Mouse (Mus musculus) heart, embryonic 10.5 days (tissue): ENCODE results near the gene Tmprss9. TPM values are rescaled to one million over a fixed set of nuclear protein-coding genes. Genes with fewer than 3 reads are reported as not detected.

Experiments used
- DNase-seq: peaks from one replicate; pipeline ENCODE4 v3.0.0-alpha.2; 2017; ENCODE audit warnings: low spot score
- H3K27ac ChIP-seq: fragments of 300-500 bp; sonication (generic); 2 replicates; pipeline ENCODE4 v1.5.1; 2016; ENCODE audit warnings: mild to moderate bottlenecking
- H3K27me3 ChIP-seq: fragments of 300-500 bp; sonication (generic); 2 replicates; pipeline ENCODE4 v1.6.1; 2016; ENCODE audit warnings: mild to moderate bottlenecking; ENCODE audit not compliant: poor library complexity, insufficient read depth, severe bottlenecking
- H3K36me3 ChIP-seq: fragments of 300-500 bp; sonication (generic); 2 replicates; pipeline ENCODE4 v1.6.1; 2016; ENCODE audit warnings: mild to moderate bottlenecking, moderate library complexity
- H3K4me1 ChIP-seq: fragments of 300-500 bp; sonication (generic); 2 replicates; pipeline ENCODE4 v1.6.1; 2016; ENCODE audit warnings: mild to moderate bottlenecking
- H3K4me3 ChIP-seq: fragments of 300-500 bp; sonication (generic); 2 replicates; pipeline ENCODE4 v1.5.1; 2016; ENCODE audit warnings: mild to moderate bottlenecking, moderate library complexity
- H3K9me3 ChIP-seq: fragments of 300-500 bp; sonication (generic); 2 replicates; pipeline ENCODE4 v1.6.1; 2016; ENCODE audit warnings: mild to moderate bottlenecking, moderate library complexity
- WGBS: fragments of 180-500 bp; shearing (Covaris S2); methylation state at CpG from one replicate; pipeline ENCODE4 v1.1.7; 2016; 5-methylcytosine and 5-hydroxymethylcytosine counted together
- polyA plus RNA-seq: library from polyadenylated mRNA; unstranded; fragments of >200 nt; fragmentation: Nextera tagmentation; extraction: Ambion mirVana; gene quantifications from 2 replicates; pipeline ENCODE4 v1.2.1, GENCODE M21; 2016

The Tmprss9 gene
- polyA plus RNA-seq, 1 experiment from 2014 or later: not detected

DNA sequence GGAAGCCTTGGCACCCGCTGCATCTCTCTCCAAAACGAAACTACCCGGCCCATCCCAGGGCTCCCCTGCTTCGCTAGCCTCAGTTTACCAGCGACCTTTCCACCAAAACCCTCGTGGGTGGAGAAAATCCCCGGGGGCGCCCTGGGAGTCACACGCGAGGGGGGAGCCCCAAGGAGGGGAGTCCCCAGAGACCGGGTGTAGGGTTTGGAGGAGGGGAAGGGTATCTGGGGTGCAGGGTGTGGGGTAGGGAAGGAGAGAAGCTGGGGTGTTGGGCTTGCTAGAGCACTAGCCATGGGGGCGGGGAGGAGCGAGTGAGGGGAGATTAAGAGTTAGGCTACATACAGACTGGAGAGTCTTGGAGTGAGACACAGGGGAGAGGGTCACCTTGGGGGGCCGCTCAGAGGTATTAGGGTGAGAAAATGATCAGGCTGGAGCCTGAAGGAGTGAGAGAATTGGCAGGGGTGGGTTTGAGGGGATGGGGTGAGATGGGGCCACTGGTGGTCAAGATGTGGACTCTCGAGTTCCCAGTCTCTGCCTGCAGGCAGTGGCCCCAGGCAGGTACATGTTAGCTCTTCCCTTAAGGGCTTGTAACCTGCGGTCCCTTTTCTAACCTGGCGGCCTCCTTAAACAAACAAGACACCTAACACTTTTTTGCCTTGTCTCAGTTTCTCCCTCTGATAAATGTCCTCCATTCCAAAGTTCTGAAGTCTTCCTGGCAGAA lies 61.2 kb downstream of the Tmprss9 start:
- Histone ChIP-seq H3K27me3 (peaks cover 72% of the 10 kb centered on the region), H3K9me3 (no peaks in the 10 kb centered on the region), H3K4me3 (peak overlapping the region; percentile 74), H3K36me3 (no peaks in the 10 kb centered on the region), H3K27ac (peak overlapping the region; percentile 84), H3K4me1 (peaks cover 87% of the 10 kb centered on the region)
- DNase-seq: no peak
- 1% methylated on average over 17 of the region's 17 CpGs for WGBS

DNA sequence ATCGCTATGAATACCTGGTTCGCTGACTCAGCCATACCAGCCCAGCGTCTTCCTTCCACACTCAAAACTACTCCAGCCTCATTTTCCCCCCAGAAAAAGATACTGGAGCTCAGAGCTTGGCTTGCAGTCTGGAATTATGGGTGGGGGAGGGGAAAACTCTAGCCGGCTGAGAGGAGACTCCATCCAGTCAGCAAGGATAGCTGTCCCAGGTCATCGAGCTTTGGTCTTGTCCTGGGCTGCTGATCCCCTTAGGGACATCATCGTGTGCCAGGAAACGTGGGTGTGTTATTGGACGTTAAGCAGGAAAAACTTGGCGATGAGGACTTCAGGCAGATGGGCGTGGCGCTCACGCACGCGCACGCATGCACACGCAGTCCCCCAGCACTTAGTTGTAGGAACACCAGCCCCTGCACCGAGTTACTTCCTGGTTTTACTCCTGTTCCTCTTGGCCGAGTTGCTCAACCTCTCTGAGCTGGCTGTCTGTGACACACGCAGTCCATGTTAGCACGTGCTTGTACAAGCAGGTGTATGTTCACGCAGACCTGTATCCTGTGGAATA lies 61.9 kb downstream of the Tmprss9 start:
- H3K36me3 ChIP-seq: no peaks in the 10 kb centered on the region
- H3K27ac ChIP-seq: peak overlapping the region; percentile 84
- H3K9me3 ChIP-seq: no peaks in the 10 kb centered on the region
- no peak for DNase-seq
- H3K4me3 ChIP-seq: peak overlapping the region; percentile 74
- H3K27me3 ChIP-seq: peaks cover 79% of the 10 kb centered on the region
- peaks cover 93% of the 10 kb centered on the region for H3K4me1 ChIP-seq
- WGBS: 4% methylated on average over 21 of the region's 21 CpGs

DNA sequence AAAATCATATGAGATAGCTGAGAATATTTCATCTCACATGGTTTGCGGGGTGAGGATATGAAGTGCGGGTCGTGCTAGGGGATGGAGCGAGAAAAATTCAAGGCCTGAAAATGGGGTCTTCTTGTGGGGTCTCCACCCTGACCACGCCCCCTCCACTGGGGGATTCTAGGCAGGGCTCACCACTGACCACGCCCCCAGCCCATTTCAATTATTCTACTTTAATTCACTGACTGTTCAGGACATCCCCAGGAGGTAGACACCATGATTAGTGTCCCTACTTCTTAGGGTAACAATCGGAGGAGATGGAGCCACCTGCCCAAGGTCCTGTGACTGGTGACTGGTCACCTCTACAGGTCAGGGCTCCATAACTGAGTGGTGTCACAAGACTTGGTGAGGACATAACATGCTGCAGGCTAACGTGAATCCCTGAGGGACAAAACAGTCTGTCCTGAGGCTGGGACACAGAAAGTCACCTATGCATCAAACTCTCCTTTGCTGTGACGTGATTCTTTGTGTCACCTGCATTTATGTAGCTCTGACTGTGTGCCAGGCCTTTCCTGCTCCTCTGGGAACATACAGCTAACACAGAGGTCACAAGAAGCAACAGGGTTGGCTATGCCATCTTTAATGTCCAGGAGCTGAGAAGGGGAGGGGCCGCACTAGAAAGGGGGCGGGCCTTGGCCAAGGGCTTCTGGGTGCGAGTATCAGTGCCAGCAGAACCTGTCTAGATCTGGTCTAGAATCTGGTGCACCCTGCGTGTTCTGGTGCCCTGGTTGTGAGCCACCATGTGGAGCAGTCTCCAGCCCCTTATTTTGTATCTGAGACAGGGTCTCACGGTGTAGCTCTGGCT lies 62.7 kb downstream of the Tmprss9 start:
- no peak for DNase-seq
- H3K4me3 ChIP-seq: no peak overlapping the region
- H3K27me3 ChIP-seq: peaks cover 80% of the 10 kb centered on the region
- 50% methylated on average over 14 of the region's 14 CpGs for WGBS
- H3K4me1 ChIP-seq: peaks cover 93% of the 10 kb centered on the region
- H3K9me3 ChIP-seq: no peaks in the 10 kb centered on the region
- 0 out of 2 replicates have a peak overlapping the region, but pooled peaks have one; percentile 31 for H3K27ac ChIP-seq
- H3K36me3 ChIP-seq: no peaks in the 10 kb centered on the region

DNA sequence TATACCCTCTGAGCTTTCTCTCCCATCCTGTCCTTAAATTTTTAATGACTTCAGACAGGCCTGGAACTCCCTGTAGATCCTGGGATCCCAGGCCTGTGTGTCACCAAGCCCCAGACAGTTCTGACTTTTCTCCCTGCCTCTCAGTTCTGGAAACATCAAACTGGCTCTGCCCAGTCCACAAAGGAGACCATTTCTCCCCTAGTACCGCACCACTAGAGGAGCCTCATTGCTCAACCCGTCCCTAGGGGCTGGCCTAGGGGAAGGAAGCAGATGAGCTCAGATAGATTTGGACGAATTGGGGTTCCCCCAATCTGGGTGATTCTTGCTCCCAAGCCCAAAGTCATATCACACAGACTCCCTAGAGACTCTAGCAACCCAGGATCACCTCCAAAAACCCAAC lies 63.6 kb downstream of the Tmprss9 start:
- Histone ChIP-seq H3K27me3 (peaks cover 80% of the 10 kb centered on the region), H3K27ac (peak overlapping the region; percentile 91), H3K36me3 (no peaks in the 10 kb centered on the region), H3K4me1 (peaks cover 96% of the 10 kb centered on the region), H3K9me3 (no peaks in the 10 kb centered on the region), H3K4me3 (peak overlapping the region; percentile 61; the same call in 1 of the 2 replicates)
- WGBS: 17% methylated on average over 3 of the region's 3 CpGs
- DNase-seq: no peak

DNA sequence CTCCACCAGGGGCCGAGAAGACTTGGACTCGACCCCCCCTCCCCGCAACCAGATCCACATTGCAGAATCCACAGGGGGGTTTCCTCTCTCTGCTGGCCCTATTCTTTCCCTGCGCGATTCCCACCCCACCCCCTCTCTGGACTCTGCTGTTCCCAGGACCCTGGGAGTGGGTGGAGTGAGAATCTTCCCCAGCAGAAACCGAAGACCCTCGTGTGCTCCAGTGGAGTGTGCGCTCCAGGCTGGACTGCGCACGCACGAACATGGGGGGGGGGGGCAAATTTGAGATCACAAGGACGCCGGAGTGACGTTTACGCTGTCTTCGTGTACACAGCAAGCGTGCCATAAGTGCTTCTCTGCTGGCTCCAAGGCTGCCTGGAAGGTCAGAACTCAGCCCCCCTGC lies 64.0 kb downstream of the Tmprss9 start:
- Histone ChIP-seq H3K4me3 (peak overlapping the region; percentile 61), H3K4me1 (peaks cover 96% of the 10 kb centered on the region), H3K27ac (peak overlapping the region; percentile 91), H3K27me3 (peaks cover 76% of the 10 kb centered on the region), H3K9me3 (no peaks in the 10 kb centered on the region), H3K36me3 (no peaks in the 10 kb centered on the region)
- WGBS: 8% methylated on average over 17 of the region's 17 CpGs
- DNase-seq: no peak

DNA sequence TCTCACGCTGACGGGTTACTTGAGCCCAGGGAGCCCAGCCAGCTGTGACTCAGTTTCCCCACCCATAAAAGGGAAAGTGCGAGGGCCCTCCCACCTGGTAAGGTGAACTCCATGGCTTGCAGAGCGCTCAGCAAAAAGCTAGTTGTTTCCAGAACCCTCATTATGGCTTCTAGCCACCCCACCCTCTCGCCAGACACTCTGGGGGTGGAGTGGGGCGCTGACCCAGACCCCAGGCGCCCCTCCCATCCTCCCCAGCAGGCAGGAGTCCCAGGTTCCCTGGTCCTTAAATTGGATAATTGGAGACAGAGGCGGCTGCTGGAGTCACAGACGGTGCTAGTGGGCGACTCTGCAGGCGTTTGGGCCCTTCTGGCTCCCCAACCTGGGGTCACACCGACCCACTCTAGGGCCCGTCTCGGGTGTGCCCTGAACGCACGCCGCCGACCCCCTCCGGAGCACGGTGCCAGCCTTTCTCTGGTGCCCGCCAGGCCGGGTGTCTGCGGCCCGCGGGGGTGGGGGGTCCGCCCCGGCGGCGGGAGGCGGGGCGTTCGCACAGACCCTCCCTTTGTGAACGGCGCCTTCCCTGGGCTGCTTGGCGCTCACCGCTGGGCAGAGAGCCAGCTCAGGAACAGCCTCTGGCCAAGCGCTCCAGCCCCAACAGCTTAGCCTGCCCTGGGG lies 64.6 kb downstream of the Tmprss9 start:
- 1% methylated on average over 37 of the region's 37 CpGs for WGBS

DNA sequence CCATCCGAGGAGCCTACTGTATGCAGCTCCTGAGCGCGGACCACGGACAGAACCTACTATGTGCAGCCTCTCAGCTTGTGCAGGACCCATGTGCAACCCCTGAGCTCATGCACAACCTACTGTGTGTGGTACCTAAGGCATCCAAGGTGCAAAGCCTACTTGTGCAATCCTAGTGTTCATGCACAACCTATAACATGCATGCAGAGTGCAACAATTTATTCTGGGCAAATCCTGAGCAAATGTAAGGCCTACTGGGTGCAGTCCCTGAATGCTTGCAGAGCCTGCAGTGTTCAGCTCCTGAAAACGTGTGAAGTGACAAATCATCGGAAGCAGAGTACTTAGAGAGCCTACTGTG lies 65.1 kb downstream of the Tmprss9 start:
- WGBS: 13% methylated on average over 6 of the region's 6 CpGs
- Histone ChIP-seq H3K4me3 (peak overlapping the region; percentile 61), H3K9me3 (no peaks in the 10 kb centered on the region), H3K4me1 (peaks cover 96% of the 10 kb centered on the region), H3K36me3 (no peaks in the 10 kb centered on the region), H3K27ac (peak overlapping the region; percentile 91), H3K27me3 (peaks cover 65% of the 10 kb centered on the region)
- no peak for DNase-seq

More for the DNA sequence above, 64.6 kb downstream of the Tmprss9 start:
- peak; percentile 86 for DNase-seq
- no peaks in the 10 kb centered on the region for H3K36me3 ChIP-seq
- peaks cover 96% of the 10 kb centered on the region for H3K4me1 ChIP-seq
- H3K4me3 ChIP-seq: peak overlapping the region; percentile 61
- H3K27me3 ChIP-seq: peaks cover 71% of the 10 kb centered on the region
- H3K9me3 ChIP-seq: no peaks in the 10 kb centered on the region
- peak overlapping the region; percentile 91 for H3K27ac ChIP-seq

DNA sequence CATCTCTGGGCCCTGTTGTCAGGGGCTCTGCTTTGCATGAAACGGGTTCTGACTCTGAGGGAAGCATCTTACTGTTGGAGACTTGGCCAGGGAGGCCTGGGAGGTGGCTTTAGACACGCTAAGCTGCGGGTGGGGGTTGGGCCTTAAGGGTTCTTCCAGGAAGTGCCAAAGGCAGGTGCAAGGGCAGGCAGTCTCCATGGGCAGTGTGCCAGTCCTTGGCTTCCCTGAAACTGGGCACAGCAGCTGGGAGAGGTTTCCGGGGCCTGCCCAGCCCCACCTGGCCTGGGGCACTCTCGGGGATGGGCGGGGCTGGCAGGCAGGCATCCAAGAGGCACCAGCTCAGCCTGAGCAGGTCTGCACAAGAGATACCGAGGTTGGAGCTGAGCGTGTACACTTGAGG lies 66.0 kb downstream of the Tmprss9 start:
- peaks cover 57% of the 10 kb centered on the region for H3K27me3 ChIP-seq

DNA sequence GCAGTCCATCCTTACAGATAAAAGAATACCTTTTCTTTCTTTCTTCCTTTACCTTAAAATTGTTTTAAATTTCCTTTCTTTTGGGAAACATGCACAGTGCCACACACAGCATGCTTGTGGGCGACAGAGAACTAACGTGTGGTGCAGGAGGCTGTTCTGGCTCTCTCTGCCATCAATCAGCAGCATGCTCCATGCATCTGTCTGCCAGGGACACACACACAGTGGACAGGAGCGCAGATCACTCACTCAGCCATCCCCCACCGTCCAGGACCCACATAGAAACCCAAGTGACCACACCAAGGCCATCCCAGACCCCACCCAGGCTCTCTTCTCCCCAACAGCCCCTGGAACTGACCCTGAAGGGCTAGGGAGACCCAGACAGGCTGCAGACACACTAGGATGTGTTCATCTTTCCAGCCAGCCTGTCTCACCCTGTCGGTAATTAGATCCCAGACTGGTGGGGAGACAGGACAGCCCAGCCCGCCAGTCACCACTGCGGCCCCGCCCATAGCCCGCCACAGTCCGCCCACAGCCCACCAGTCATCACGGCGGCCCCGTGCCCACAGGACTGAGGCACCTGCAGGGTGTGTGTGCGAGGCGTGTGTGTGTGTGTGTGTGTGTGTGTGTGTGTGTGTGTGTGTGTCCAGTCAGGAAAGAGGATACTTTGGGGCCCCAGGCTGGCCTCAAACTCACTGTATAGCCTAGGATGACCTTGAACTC lies 67.3 kb downstream of the Tmprss9 start:
- 10% methylated on average over 15 of the region's 15 CpGs for whole genome bisulfite sequencing
- peak; percentile 88 for DNase-seq
- Histone ChIP-seq H3K9me3 (no peaks in the 10 kb centered on the region), H3K27me3 (peaks cover 43% of the 10 kb centered on the region), H3K27ac (peak overlapping the region; percentile 91), H3K4me3 (peak overlapping the region; percentile 53), H3K4me1 (peaks cover 92% of the 10 kb centered on the region), H3K36me3 (no peaks in the 10 kb centered on the region)

More for the DNA sequence above, 66.0 kb downstream of the Tmprss9 start:
- H3K4me1 ChIP-seq: peaks cover 92% of the 10 kb centered on the region
- no peak overlapping the region for H3K4me3 ChIP-seq
- H3K27ac ChIP-seq: peak overlapping the region; percentile 91
- 29% methylated on average over 8 of the region's 8 CpGs for WGBS
- H3K9me3 ChIP-seq: no peaks in the 10 kb centered on the region
- no peak for DNase-seq
- H3K36me3 ChIP-seq: no peaks in the 10 kb centered on the region

DNA sequence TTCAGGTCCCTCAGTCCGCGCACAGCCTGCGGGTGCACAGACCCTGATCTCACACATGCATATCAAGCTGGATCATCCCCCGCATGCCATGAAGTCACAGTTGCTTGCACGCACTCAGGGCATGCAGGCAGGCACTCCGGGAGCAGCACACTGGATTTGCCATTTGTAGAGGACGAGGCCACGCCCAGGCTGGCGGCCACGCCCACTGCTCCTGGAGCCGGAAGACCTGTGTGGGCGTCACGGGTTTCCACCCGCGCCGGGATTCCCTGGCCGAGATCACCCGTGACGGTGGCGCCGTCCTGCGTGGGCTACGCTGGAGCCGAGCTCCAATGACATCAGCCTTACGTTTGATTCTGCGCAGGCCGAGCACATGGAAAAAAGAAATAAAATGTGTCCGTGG lies 68.0 kb downstream of the Tmprss9 start:
- H3K27me3 ChIP-seq: peaks cover 37% of the 10 kb centered on the region
- H3K4me1 ChIP-seq: peaks cover 90% of the 10 kb centered on the region
- 4% methylated on average over 28 of the region's 28 CpGs for WGBS
- H3K9me3 ChIP-seq: no peaks in the 10 kb centered on the region
- peak; percentile 94 for DNase-seq
- H3K36me3 ChIP-seq: no peaks in the 10 kb centered on the region
- H3K27ac ChIP-seq: peak overlapping the region; percentile 91
- H3K4me3 ChIP-seq: peak overlapping the region; percentile 53

DNA sequence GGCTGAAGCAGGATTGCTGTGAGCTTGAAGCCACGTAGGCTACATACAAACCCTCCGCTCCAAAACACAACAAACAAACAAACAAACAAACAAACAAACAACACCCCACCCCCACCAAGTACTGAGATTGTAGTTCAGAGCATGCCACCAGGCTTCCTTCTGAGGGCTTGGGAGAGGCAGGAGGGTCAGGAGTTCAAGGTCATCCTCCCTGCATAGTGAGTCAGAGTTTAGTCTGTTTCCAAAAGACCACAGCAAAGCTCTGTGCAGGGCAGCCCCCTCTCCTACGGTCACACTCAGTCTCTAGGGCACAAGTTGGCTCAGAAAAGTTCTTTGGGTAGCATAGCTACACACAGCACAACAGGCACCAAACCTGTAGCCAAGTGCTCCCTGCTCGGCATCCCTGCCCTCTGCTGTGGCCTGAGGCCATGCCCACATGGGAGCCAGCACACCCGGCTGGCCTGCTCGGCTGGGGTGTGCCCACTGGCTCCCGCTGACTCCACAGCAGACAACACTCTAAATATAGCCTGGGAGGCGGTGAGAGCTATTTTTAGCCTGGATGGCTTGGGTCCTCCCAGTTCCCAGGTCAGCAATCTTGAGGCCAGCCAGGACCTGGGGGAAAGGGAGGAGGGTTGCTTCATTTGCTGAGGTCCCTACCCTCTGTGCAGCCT lies 68.8 kb downstream of the Tmprss9 start:
- no peaks in the 10 kb centered on the region for H3K36me3 ChIP-seq
- DNase-seq: peak; percentile 96
- 20% methylated on average over 8 of the region's 8 CpGs for WGBS
- H3K4me1 ChIP-seq: peaks cover 85% of the 10 kb centered on the region
- peak overlapping the region; percentile 91 for H3K27ac ChIP-seq
- peaks cover 31% of the 10 kb centered on the region for H3K27me3 ChIP-seq
- H3K9me3 ChIP-seq: no peaks in the 10 kb centered on the region
- H3K4me3 ChIP-seq: peak overlapping the region; percentile 53

DNA sequence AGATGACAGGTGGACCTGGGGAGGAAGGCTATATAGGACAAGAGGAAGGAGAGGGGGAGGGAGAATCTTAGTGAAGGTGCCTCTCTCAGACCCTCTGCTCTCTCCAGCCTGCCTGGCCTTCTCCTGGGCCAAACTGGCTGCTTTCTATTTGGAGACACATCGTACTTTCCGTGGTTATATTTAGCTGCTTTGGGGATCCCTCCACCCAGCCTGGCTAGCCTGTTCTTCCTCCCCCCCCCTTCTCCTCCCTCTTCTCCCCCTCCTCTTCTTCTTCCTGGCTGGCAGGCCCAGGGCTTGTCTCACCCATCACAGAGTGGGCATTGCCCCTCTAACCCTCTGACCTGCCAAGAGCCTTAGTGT lies 69.3 kb downstream of the Tmprss9 start:
- Histone ChIP-seq H3K27ac (peak overlapping the region; percentile 91), H3K27me3 (peaks cover 27% of the 10 kb centered on the region), H3K9me3 (no peaks in the 10 kb centered on the region), H3K36me3 (no peaks in the 10 kb centered on the region), H3K4me1 (peaks cover 81% of the 10 kb centered on the region), H3K4me3 (peak overlapping the region; percentile 53)
- DNase-seq: no peak
- 39% methylated on average over 2 of the region's 2 CpGs for WGBS
